Mouse (Mus musculus) liver, embryonic 14.5 days (tissue): ENCODE data around the gene Tex28. TPM values are rescaled to one million over a fixed set of nuclear protein-coding genes. Genes with fewer than 3 reads are reported as not detected.

ENCODE experiments used
- ATAC-seq: fragments of 200-750 bp; cut with Nextera tagmentation; 2 replicates; pipeline ENCODE4 v1.8.0; 2017; ENCODE audit warnings: moderate number of reproducible peaks, mild to moderate bottlenecking, moderate library complexity; ENCODE audit not compliant: insufficient read depth
- DNase-seq, 3 experiments: peaks; one replicate each; pipeline ENCODE4 v3.0.0-alpha.2; 2012 to 2013; ENCODE audit warnings: low read depth in 3 of 3, low spot score in 3 of 3
- H3K27ac ChIP-seq: fragments of 300-500 bp; sonication (generic); 2 replicates; pipeline ENCODE4 v1.5.1; 2014; ENCODE audit warnings: moderate library complexity, mild to moderate bottlenecking, control low read depth, inconsistent platforms
- H3K27me3 ChIP-seq: fragments of 300-500 bp; sonication (generic); 2 replicates; pipeline ENCODE4 v1.6.1; 2014; ENCODE audit warnings: mild to moderate bottlenecking, low read length, moderate library complexity; ENCODE audit not compliant: control insufficient read depth, insufficient read depth
- H3K36me3 ChIP-seq: fragments of 300-500 bp; sonication (generic); replicated peaks from 2 replicates; pipeline ENCODE4 v1.6.1; 2014; ENCODE audit warnings: low read depth; ENCODE audit not compliant: control insufficient read depth, insufficient read depth
- H3K4me1 ChIP-seq, 2 experiments: fragments of 200-500 bp in 1 of 2; fragments of 300-500 bp in 1 of 2; sonication (generic) in 1 of 2; replicated peaks; 2 replicates each; pipeline ENCODE4 v1.6.1; 2012 to 2014; ENCODE audit warnings: antibody characterized with exemption in 1 of 2, inconsistent platforms in 1 of 2, low read length in 1 of 2; ENCODE audit not compliant: control insufficient read depth in 2 of 2, insufficient read depth in 2 of 2
- H3K4me2 ChIP-seq: fragments of 300-500 bp; sonication (generic); 2 replicates; pipeline ENCODE4 v1.6.1; 2014; ENCODE audit warnings: low read depth, mild to moderate bottlenecking, control low read depth, moderate library complexity
- H3K4me3 ChIP-seq, 2 experiments: fragments of 200-500 bp in 1 of 2; fragments of 300-500 bp in 1 of 2; sonication (generic) in 1 of 2; 2 replicates each; pipeline ENCODE4 v1.5.1; 2012 to 2014; ENCODE audit warnings: low read depth in 2 of 2, low read length in 2 of 2, mild to moderate bottlenecking in 2 of 2, control low read depth in 1 of 2, inconsistent platforms in 1 of 2, moderate library complexity in 1 of 2; ENCODE audit not compliant: insufficient read depth in 1 of 2
- H3K9ac ChIP-seq: fragments of 300-500 bp; sonication (generic); replicated peaks from 2 replicates; pipeline ENCODE4 v1.6.1; 2014; ENCODE audit warnings: mild to moderate bottlenecking, control low read depth, moderate library complexity
- H3K9me3 ChIP-seq: fragments of 300-500 bp; sonication (generic); 2 replicates; pipeline ENCODE4 v1.6.1; 2016; ENCODE audit warnings: low read length, mixed read lengths; ENCODE audit not compliant: control insufficient read depth
- CTCF ChIP-seq: IDR thresholded peaks from 2 replicates; pipeline ENCODE4 v1.5.1; 2016; ENCODE audit warnings: antibody characterized with exemption, low read depth, control low read depth
- EP300 ChIP-seq: IDR thresholded peaks from 2 replicates; pipeline ENCODE4 v1.6.1; 2016; ENCODE audit warnings: antibody characterized with exemption, low read depth
- WGBS: fragments of 180-500 bp; shearing (Covaris S2); extraction: QIAGEN DNeasy Blood & Tissue Kit; methylation state at CpG from one replicate; pipeline ENCODE4 v1.1.7; 2014; ENCODE audit not compliant: insufficient replicate concordance; 5-methylcytosine and 5-hydroxymethylcytosine counted together
- polyA plus RNA-seq, 2 experiments: library from polyadenylated mRNA; depleted of rRNA in 1 of 2; stranded (reverse) in 1 of 2; unstranded in 1 of 2; fragments of >200 nt; fragmentation: Nextera tagmentation in 1 of 2; extraction: Ambion mirVana in 1 of 2; gene quantifications; 2 replicates each; pipeline versions ENCODE4 v1.2.1 to v1.2.3; 2012 to 2014

The Tex28 gene
- polyA plus RNA-seq, 2 experiments, result not detected

DNA sequence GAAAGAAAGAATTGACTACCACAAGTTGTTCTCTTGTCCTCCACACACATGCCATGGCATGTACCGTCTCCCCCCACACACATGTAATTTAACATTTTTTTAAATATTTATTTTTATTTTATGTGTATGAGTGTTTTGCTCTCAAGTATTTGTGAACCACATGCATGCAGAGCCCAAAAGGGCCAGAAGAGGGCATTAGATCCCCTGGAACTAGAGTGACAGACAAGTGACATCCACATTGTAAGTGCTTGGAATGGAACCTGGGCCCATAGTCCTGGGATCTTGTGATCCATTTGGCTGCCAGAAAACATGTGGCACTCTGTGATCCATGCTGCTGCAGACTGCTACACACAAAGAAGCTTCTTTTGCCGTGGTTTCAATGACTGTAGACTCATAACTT, 42.7 kb downstream of the Tex28 start:
- DNase-seq, result no peak
- no peak for TF ChIP-seq EP300
- peak; percentile 48; the same call in 1 of the 2 replicates for TF ChIP-seq CTCF

DNA sequence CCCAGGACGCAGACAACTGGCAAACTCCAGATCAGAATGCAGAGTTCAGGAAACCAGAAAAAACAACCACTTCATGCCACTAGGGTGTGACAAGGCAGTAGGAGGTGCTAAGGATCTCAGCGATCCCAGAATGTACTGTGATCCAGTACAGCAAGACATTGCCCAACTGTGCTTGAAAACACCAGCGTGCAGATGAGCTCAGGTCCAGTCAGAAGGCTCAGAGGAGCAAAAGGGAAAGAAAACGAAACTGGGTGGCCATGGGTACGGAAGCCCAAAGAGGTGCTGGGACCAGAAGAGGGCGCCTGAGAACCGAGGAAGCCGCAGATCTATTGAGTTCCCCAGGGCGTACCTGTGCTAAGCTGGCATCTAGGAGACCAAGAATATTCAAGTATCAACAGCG, 52.1 kb downstream of the Tex28 start:
- Histone ChIP-seq H3K9ac (peak overlapping the region; percentile 34; the same call in 1 of the 2 replicates), H3K36me3 (no peaks in the 10 kb centered on the region), H3K9me3 (no peaks in the 10 kb centered on the region), H3K4me3 (peak overlapping the region; percentile 44 to 83), H3K27me3 (no peaks in the 10 kb centered on the region), H3K4me2 (peak overlapping the region; percentile 50), H3K4me1 (no peaks in the 10 kb centered on the region), H3K27ac (no peak overlapping the region)
- ATAC-seq, result peak; percentile 50; the same call in 1 of the 2 replicates
- TF ChIP-seq CTCF (peak; percentile 77), EP300 (no peak)
- 11% methylated on average over 10 of the region's 10 CpGs for WGBS
- DNase-seq, result peak; percentile 17 to 42 (median 35)

More for the DNA sequence above, 42.7 kb downstream of the Tex28 start:
- no peaks in the 10 kb centered on the region for H3K36me3 ChIP-seq
- no peak overlapping the region for H3K27ac ChIP-seq
- H3K9me3 ChIP-seq, result no peaks in the 10 kb centered on the region
- ATAC-seq, result no peak
- no peak overlapping the region for H3K4me3 ChIP-seq
- WGBS, result 27% methylated on average over 2 of the region's 2 CpGs
- no peak overlapping the region for H3K4me2 ChIP-seq
- no peaks in the 10 kb centered on the region for H3K4me1 ChIP-seq
- H3K9ac ChIP-seq, result no peak overlapping the region
- no peaks in the 10 kb centered on the region for H3K27me3 ChIP-seq

DNA sequence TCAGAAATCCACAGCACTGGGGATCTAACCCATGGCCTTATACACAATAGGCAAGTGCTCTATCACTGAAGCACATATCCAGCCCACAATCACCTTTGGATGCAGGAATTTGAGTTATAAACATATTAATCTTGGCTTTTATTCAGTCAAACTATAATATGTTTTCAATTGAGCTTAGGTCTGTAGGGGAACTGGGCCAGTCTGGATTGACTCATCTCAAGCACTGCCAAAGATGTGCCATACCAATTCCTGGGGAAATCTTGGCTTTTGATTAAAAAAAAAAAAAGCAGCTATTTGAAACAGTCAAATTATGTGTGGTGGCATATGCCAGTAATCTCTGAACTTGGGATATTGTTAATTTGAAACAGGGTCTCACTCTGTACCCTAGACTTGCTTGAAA, 53.6 kb downstream of the Tex28 start:
- no peaks in the 10 kb centered on the region for H3K9me3 ChIP-seq
- no peak overlapping the region for H3K4me3 ChIP-seq
- H3K9ac ChIP-seq, result no peak overlapping the region
- no peaks in the 10 kb centered on the region for H3K4me1 ChIP-seq
- TF ChIP-seq CTCF, result no peak
- TF ChIP-seq EP300, result no peak
- DNase-seq (no peak), ATAC-seq (no peak)
- no peak overlapping the region for H3K27ac ChIP-seq
- H3K36me3 ChIP-seq, result no peaks in the 10 kb centered on the region
- no peak overlapping the region for H3K4me2 ChIP-seq
- no peaks in the 10 kb centered on the region for H3K27me3 ChIP-seq

DNA sequence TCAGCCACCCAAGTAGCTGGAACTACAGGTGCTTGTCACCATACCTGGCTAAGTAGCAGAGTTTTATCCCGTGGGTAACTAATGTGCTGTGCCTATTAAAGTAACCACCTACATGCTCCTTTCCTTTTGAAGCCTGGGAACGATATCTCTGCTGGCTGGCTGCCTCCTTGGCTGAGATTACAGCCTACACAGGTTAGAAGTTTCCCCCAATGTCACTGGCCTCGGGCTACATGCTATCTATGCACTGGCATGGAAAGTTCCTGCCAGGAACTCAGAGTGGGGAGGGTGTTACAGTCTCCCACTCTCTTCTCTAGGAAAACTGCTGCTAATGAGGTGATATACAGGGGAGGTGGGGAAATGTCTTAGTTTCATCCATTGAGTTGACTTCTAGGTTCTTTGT, 58.9 kb downstream of the Tex28 start:
- Histone ChIP-seq H3K4me2 (no peak overlapping the region), H3K9ac (no peak overlapping the region), H3K9me3 (no peaks in the 10 kb centered on the region), H3K4me1 (no peaks in the 10 kb centered on the region), H3K4me3 (no peak overlapping the region), H3K27ac (no peak overlapping the region), H3K36me3 (no peaks in the 10 kb centered on the region), H3K27me3 (no peaks in the 10 kb centered on the region)
- WGBS, result 22% methylated on average over 3 of the region's 3 CpGs
- TF ChIP-seq CTCF, result no peak
- TF ChIP-seq EP300, result no peak
- ATAC-seq, result no peak
- DNase-seq, result no peak

DNA sequence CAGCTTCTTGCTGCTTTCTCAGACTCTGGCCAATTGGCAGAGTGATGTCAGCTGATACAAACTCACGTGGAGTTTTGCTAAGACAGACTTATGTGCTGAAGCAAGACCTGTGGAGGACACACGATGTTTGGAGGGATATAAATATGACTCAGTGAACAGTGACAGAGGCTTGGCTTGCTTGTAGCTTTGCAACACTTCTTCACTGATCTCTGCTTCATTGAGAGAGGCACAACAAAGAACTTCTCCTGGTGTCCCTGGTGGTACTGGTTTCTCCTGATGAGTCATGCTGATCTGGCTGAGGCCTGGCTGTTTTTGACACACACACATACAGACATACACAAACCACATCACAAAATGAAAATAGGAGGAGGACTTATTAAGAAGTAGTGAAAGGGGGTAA, 61.7 kb downstream of the Tex28 start:
- Histone ChIP-seq H3K4me2 (no peak overlapping the region), H3K9ac (no peak overlapping the region), H3K4me1 (no peaks in the 10 kb centered on the region), H3K9me3 (no peaks in the 10 kb centered on the region), H3K36me3 (no peaks in the 10 kb centered on the region), H3K27me3 (no peaks in the 10 kb centered on the region), H3K4me3 (no peak overlapping the region), H3K27ac (no peak overlapping the region)
- DNase-seq, result no peak
- no peak for TF ChIP-seq CTCF
- no peak for TF ChIP-seq EP300
- ATAC-seq, result no peak
- 32% methylated on average over 2 of the region's 2 CpGs for WGBS
